Mouse (Mus musculus) forebrain, postnatal 0 days (tissue): ENCODE data around the gene 2610507B11Rik. TPM values are rescaled to one million over a fixed set of nuclear protein-coding genes. Genes with fewer than 3 reads are reported as not detected.
A peak's percentile ranks its signal among the peaks of the same experiment; 100 is the strongest.

Source experiments
- ATAC-seq: fragments of 200-750 bp; cut with Nextera tagmentation; 2 replicates; pipeline ENCODE4 v1.8.0; 2017; ENCODE audit warnings: mild to moderate bottlenecking, moderate library complexity
- DNase-seq: peaks from one replicate; pipeline ENCODE4 v3.0.0-alpha.2; 2015
- H3K27ac ChIP-seq: fragments of 300-500 bp; sonication (generic); 2 replicates; pipeline ENCODE4 v1.5.1; 2014; ENCODE audit warnings: low read depth, mild to moderate bottlenecking, antibody characterized with exemption, low read length, moderate library complexity, mixed read lengths
- H3K27me3 ChIP-seq: fragments of 300-500 bp; sonication (generic); 2 replicates; pipeline ENCODE4 v1.6.1; 2014; ENCODE audit warnings: mild to moderate bottlenecking, low read length, mixed read lengths; ENCODE audit not compliant: insufficient read depth
- H3K36me3 ChIP-seq: fragments of 300-500 bp; sonication (generic); 2 replicates; pipeline ENCODE4 v1.6.1; 2014; ENCODE audit warnings: mild to moderate bottlenecking, moderate library complexity; ENCODE audit not compliant: insufficient read depth
- H3K4me1 ChIP-seq: fragments of 300-500 bp; sonication (generic); 2 replicates; pipeline ENCODE4 v1.6.1; 2014; ENCODE audit warnings: antibody characterized with exemption; ENCODE audit not compliant: insufficient read depth
- H3K4me2 ChIP-seq: fragments of 300-500 bp; sonication (generic); 2 replicates; pipeline ENCODE4 v1.6.1; 2014; ENCODE audit warnings: low read depth, mild to moderate bottlenecking, moderate library complexity
- H3K4me3 ChIP-seq: fragments of 300-500 bp; sonication (generic); 2 replicates; pipeline ENCODE4 v1.5.1; 2014; ENCODE audit warnings: low read depth, low read length, mixed read lengths
- H3K9ac ChIP-seq: fragments of 300-500 bp; sonication (generic); 2 replicates; pipeline ENCODE4 v1.6.1; 2014; ENCODE audit warnings: mild to moderate bottlenecking
- H3K9me3 ChIP-seq: fragments of 300-500 bp; sonication (generic); 2 replicates; pipeline ENCODE4 v1.6.1; 2016; ENCODE audit warnings: low read length
- CTCF ChIP-seq: sonication (generic); IDR thresholded peaks from 2 replicates; pipeline ENCODE4 v1.5.1; 2016; ENCODE audit warnings: antibody characterized with exemption, control low read depth, low read depth
- WGBS: fragments of 180-500 bp; shearing (Covaris S2); extraction: QIAGEN DNeasy Blood & Tissue Kit; methylation state at CpG from one replicate; pipeline ENCODE4 v1.1.7; 2014; 5-methylcytosine and 5-hydroxymethylcytosine counted together
- polyA plus RNA-seq: library from polyadenylated mRNA; unstranded; fragments of >200 nt; fragmentation: Nextera tagmentation; extraction: Ambion mirVana; gene quantifications from 2 replicates; pipeline ENCODE4 v1.2.1, GENCODE M21; 2015
- total RNA-seq: library from RNA; depleted of rRNA; stranded (reverse); fragments of >200 nt; gene quantifications from 2 replicates; pipeline ENCODE4 v1.2.3, GENCODE M21; 2014

2610507B11Rik gene
- total and polyA plus RNA-seq, 2 experiments from 2014 or later, result 49.4 to 70.2 TPM

DNA sequence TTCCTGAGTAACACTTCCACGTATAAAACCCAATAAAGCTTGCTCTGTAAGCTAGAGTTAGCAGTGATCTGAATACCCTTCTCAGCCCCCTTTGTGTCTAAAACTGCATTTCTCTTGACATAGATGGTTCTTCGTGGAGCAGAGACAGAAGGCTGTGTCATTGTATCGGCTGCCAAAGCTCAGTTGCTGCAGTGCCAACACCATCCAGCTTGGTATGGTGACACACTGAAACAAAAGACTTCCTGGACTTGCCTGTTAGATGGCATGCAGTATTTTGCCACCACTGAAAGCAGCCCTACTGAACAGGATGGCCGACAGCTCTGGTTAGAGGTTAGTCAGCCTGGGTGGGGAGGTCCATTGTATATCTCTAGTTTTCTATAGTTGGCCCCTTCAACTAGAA lies 18.0 kb downstream of the 2610507B11Rik start:
- ATAC-seq, result no peak
- Histone ChIP-seq H3K4me3 (no peak overlapping the region), H3K9me3 (no peaks in the 10 kb centered on the region), H3K36me3 (peaks cover 89% of the 10 kb centered on the region), H3K27me3 (no peaks in the 10 kb centered on the region), H3K4me1 (no peaks in the 10 kb centered on the region), H3K27ac (no peak overlapping the region), H3K9ac (no peak overlapping the region), H3K4me2 (no peak overlapping the region)
- TF ChIP-seq CTCF, result no peak
- no peak for DNase-seq
- WGBS, result 78% methylated on average over 4 of the region's 4 CpGs

DNA sequence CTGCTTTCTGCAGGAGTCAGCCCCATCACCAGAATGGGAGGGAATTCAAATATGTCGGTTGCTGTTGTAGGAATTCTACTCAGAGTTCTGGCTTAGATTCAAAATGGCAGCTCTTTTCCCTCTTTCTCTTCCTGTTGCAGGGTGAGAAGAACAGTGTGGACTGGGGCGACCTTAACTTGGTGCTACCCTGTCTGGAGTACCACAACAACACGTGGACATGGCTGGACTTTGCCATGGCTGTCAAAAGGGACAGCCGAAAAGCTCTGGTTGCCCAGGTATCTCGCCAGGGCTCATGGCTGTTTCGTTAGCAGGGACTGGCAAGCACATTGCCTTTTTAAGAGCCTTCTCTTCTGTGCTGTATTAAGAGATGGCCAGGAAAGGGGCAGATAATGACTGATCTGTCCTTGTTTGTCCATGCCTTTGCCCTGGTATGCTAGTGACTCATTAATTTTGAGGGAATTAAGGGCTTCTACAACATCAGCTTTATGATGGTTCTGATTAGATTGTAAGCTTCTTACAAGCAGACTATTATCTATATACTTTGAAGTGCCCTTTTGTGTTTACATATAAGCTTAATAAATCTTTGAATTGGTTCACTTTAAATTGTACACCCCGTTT lies 27.7 kb downstream of the 2610507B11Rik start:
- TF ChIP-seq CTCF, result no peak
- Histone ChIP-seq H3K9me3 (no peaks in the 10 kb centered on the region), H3K27me3 (no peaks in the 10 kb centered on the region), H3K4me1 (no peaks in the 10 kb centered on the region), H3K4me2 (no peak overlapping the region), H3K9ac (no peak overlapping the region), H3K27ac (no peak overlapping the region), H3K4me3 (no peak overlapping the region), H3K36me3 (peaks cover 80% of the 10 kb centered on the region)
- ATAC-seq, result no peak
- WGBS, result 88% methylated on average over 7 of the region's 7 CpGs
- no peak for DNase-seq

DNA sequence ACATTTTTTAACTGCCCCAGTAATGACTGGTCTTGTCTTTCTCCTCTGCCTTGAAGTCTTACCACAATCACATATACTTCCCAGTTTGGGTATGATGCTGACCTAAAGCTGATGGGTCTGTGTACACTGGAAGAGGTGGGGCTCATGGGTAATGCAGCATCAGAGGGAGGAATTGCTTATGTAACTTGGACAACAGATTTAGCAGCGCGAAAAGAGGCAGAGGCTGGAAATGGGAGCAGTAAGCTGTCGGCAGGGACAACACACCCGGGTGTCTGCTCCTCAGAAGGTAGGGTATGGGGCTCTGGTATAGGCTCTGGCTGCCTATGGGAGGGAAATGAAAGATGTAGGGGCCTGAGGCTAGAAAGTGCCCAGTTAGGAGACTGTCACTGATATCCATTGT lies 29.1 kb downstream of the 2610507B11Rik start, which contains the start of gene BC030499:
TSS of gene BC030499 (plus strand) at position 188 of the 400 bp plus-strand sequence.
- H3K27ac ChIP-seq, result no peak within 1 kb of the TSS
- H3K36me3 ChIP-seq, result peaks cover 66% of the 10 kb centered on the region
- H3K4me2 ChIP-seq, result no peak within 1 kb of the TSS
- ATAC-seq, result no peak
- no peaks in the 10 kb centered on the region for H3K4me1 ChIP-seq
- DNase-seq, result no peak
- TF ChIP-seq CTCF, result no peak
- no peaks in the 10 kb centered on the region for H3K27me3 ChIP-seq
- H3K4me3 ChIP-seq, result no peak within 1 kb of the TSS
- no peak within 1 kb of the TSS for H3K9ac ChIP-seq
- no peaks in the 10 kb centered on the region for H3K9me3 ChIP-seq
- whole genome bisulfite sequencing, result 88% methylated on average over 4 of the region's 4 CpGs

DNA sequence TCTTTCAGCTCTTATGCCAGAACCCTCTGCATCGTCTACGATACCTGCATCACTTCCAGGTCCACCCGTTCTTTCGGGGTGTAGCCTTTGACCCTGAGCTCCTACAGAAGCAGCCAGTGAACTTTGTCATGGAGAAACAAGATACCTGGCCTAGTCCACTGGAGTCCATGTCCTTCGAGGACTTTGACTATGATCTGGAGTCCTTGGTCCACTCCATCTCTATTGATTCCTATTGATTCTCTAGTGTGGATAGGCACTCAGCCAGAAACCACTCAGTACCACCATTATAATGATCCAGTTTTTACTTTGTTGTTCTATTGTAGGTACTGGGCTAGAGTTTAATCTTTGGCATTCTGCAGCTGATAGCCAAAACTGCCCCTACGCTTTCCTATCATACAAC lies 33.0 kb downstream of the 2610507B11Rik start:
- no peak overlapping the region for H3K27ac ChIP-seq
- no peaks in the 10 kb centered on the region for H3K9me3 ChIP-seq
- no peak overlapping the region for H3K4me2 ChIP-seq
- H3K4me1 ChIP-seq, result no peaks in the 10 kb centered on the region
- no peaks in the 10 kb centered on the region for H3K27me3 ChIP-seq
- H3K9ac ChIP-seq, result no peak overlapping the region
- no peak for ATAC-seq
- no peak for DNase-seq
- TF ChIP-seq CTCF, result no peak
- no peak overlapping the region for H3K4me3 ChIP-seq
- H3K36me3 ChIP-seq, result peaks cover 32% of the 10 kb centered on the region
- WGBS, result 92% methylated on average over 6 of the region's 6 CpGs

DNA sequence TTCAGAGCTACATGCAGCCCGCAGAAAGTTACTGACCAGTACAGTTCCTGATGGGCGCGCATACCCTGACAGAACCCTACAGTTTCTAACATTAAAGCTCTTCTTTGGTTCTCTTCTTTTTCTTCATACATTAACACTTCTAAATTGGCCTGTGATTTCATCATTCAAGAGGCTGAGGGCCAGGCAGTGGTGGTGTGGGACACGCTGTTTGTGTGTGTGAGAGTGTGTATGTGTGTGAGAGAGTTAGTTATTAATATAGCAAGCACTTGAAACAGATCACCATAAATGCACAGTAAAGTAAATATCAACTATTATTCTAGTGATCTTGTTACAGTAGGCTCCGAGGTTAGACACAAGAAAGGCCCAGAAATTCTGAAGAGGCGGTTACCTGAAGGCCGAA lies 39.4 kb downstream of the 2610507B11Rik start:
- WGBS, result 60% methylated on average over 7 of the region's 7 CpGs
- H3K27me3 ChIP-seq, result no peaks in the 10 kb centered on the region
- peak overlapping the region; percentile 100 for H3K4me2 ChIP-seq
- ATAC-seq (peak; percentile 10; the same call in 1 of the 2 replicates), DNase-seq (no peak)
- no peak for TF ChIP-seq CTCF
- no peaks in the 10 kb centered on the region for H3K9me3 ChIP-seq
- peak overlapping the region; percentile 62 for H3K4me3 ChIP-seq
- no peaks in the 10 kb centered on the region for H3K36me3 ChIP-seq
- peak overlapping the region; percentile 23; the same call in 1 of the 2 replicates for H3K9ac ChIP-seq
- no peaks in the 10 kb centered on the region; the same call in 1 of the 2 replicates for H3K4me1 ChIP-seq
- no peak overlapping the region for H3K27ac ChIP-seq

DNA sequence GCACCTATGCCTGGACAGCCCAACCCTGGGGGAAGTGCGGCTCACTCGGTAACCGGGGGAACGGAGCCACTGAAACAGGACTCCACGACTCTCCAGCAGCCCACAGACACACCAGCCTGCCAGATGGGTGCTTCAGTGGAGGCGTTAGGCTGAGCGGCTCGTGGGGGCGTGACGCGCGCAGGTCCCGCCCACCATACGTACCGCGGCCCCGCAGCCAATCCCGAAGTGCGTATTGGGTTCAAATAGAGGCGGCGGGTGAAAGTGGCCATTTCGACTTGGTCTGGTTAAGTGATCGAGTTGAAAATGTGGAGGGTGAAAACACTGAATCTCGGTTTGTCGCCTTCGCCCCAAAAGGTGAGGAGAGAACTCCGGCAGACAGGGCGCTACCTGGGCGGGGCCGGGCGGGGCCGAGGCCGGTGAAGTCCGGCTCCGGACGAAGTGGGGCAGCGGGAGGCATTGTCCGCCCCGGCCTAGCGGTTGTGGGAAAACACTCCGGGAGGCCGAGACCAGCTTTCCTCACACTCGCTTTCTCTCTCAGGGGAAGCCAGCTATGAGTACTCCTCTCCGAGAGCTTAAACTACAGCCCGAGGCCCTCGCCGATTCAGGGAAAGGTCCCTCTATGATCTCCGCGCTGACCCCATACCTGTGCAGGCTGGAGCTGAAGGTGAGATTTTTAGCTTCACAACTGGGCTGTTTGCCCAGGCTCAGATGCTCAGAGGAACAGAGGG lies 40.0 kb downstream of the 2610507B11Rik start, which contains the start of gene Spag5:
TSS of gene Spag5 (plus strand) at position 173 of the 728 bp plus-strand sequence.
- WGBS, result 1% methylated on average over 49 of the region's 49 CpGs
- Histone ChIP-seq H3K4me1 (no peaks in the 10 kb centered on the region; the same call in 1 of the 2 replicates), H3K9me3 (no peaks in the 10 kb centered on the region), H3K27ac (no peak within 1 kb of the TSS), H3K27me3 (no peaks in the 10 kb centered on the region), H3K36me3 (no peaks in the 10 kb centered on the region), H3K9ac (peak within 1 kb of the TSS; percentile 47), H3K4me2 (peak within 1 kb of the TSS; percentile 100), H3K4me3 (peak within 1 kb of the TSS; percentile 62)
- no peak for TF ChIP-seq CTCF
- DNase-seq (peak; percentile 91), ATAC-seq (peak; percentile 100)

DNA sequence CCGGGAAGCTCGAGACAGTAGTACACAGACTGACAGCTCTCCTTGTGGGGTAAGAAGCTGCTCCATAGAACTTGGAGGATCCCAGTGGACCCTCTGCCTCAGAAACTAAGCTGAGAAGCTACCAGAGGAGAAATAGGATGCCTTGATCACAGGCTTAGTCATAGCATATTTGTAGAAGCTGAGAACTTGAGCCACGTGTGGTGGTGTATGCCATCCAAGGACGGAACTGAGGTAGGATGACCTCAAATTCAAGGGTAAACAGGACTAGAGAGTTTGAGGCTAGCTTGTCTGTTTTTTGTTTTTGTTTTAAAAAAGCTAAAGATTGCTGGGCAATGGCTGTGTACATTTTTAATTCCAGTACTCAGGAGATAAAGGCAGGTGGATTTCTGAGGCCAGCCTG lies 43.7 kb downstream of the 2610507B11Rik start:
- no peaks in the 10 kb centered on the region for H3K36me3 ChIP-seq
- no peak overlapping the region for H3K4me3 ChIP-seq
- ATAC-seq (no peak), DNase-seq (no peak)
- H3K4me2 ChIP-seq, result no peak overlapping the region
- H3K27me3 ChIP-seq, result no peaks in the 10 kb centered on the region
- H3K4me1 ChIP-seq, result no peaks in the 10 kb centered on the region; the same call in 1 of the 2 replicates
- 95% methylated on average over 4 of the region's 4 CpGs for WGBS
- H3K27ac ChIP-seq, result no peak overlapping the region
- no peaks in the 10 kb centered on the region for H3K9me3 ChIP-seq
- TF ChIP-seq CTCF, result no peak
- H3K9ac ChIP-seq, result no peak overlapping the region
